Mouse (Mus musculus) spleen, adult 2 months (tissue): ENCODE measurements at regions not wholly inside any gene's neighbourhood (a gene's known extent, or its start where the extent isn't known, plus 50 kb on each side); places are given as distances from the start of the nearest gene placed in this dataset.

Experiments
- CTCF ChIP-seq: fragments of 200-500 bp; IDR thresholded peaks from 2 replicates; pipeline ENCODE4 v1.5.1; 2011; ENCODE audit warnings: mild to moderate bottlenecking, inconsistent platforms; ENCODE audit not compliant: insufficient read depth, insufficient read length, insufficient replicate concordance; ENCODE audit errors: extremely low read depth
- POLR2A ChIP-seq: fragments of 200-500 bp; IDR thresholded peaks from 2 replicates; pipeline ENCODE4 v1.6.1; 2011; ENCODE audit warnings: low read depth, low read length, inconsistent platforms

- TF ChIP-seq CTCF (no peak), POLR2A (no peak)
These were observed 121.0 kb upstream of the Cblb start for GRCm38 (mm10) chr16:51910046-51910445.
